Mouse (Mus musculus): ENCODE results near the gene Aqp6. TPM values are rescaled to one million over a fixed set of nuclear protein-coding genes. Genes with fewer than 3 reads are reported as not detected.

Aqp6 gene
- total RNA-seq, 1 experiment from 2014 or later = not detected

GRCm38 (mm10) chr15:99599245-99600070 is 1.7 kb upstream of the Aqp6 start:
- DNase-seq = no peak

GRCm38 (mm10) chr15:99601823-99602120 is 572 bp downstream of the Aqp6 start:
- DNase-seq = no peak

GRCm38 (mm10) chr15:99602206-99602820 is 1.1 kb downstream of the Aqp6 start:
- no peak for DNase-seq

GRCm38 (mm10) chr15:99603216-99603615 is 2.0 kb downstream of the Aqp6 start:
- DNase-seq = no peak

- no peak for DNase-seq
Measured at GRCm38 (mm10) chr15:99605595-99605994, 4.4 kb downstream of the Aqp6 start.

- DNase-seq = no peak
Measured at GRCm38 (mm10) chr15:99606515-99606914, 5.3 kb downstream of the Aqp6 start.

GRCm38 (mm10) chr15:99607388-99608113 is 6.4 kb downstream of the Aqp6 start:
- DNase-seq = no peak

- no peak for DNase-seq
Measured at GRCm38 (mm10) chr15:99608382-99609125, 7.4 kb downstream of the Aqp6 start.

- no peak for DNase-seq
Measured at GRCm38 (mm10) chr15:99611563-99611962, 10.4 kb downstream of the Aqp6 start.

GRCm38 (mm10) chr15:99614273-99614672 is 13.1 kb downstream of the Aqp6 start:
- no peak for DNase-seq

GRCm38 (mm10) chr15:99614753-99615152 is 13.6 kb downstream of the Aqp6 start:
- DNase-seq = no peak

- DNase-seq = no peak
Measured at GRCm38 (mm10) chr15:99615246-99615645, 14.0 kb downstream of the Aqp6 start.

- DNase-seq = no peak
Measured at GRCm38 (mm10) chr15:99618595-99618994, 17.4 kb downstream of the Aqp6 start.

- no peak for DNase-seq
Measured at GRCm38 (mm10) chr15:99619821-99620220, 18.6 kb downstream of the Aqp6 start.

- no peak for DNase-seq
Measured at GRCm38 (mm10) chr15:99622063-99622462, 20.9 kb downstream of the Aqp6 start.

- no peak for DNase-seq
Measured at GRCm38 (mm10) chr15:99631618-99632017, 30.4 kb downstream of the Aqp6 start.

GRCm38 (mm10) chr15:99634702-99635101 is 33.5 kb downstream of the Aqp6 start:
- no peak for DNase-seq

GRCm38 (mm10) chr15:99637405-99638123 is 36.4 kb downstream of the Aqp6 start:
- no peak for DNase-seq

- DNase-seq = no peak
Measured at GRCm38 (mm10) chr15:99638124-99638485, 36.9 kb downstream of the Aqp6 start.

GRCm38 (mm10) chr15:99642622-99643021 is 41.4 kb downstream of the Aqp6 start:
- DNase-seq = no peak

- DNase-seq = no peak
Measured at GRCm38 (mm10) chr15:99643832-99644231, 42.6 kb downstream of the Aqp6 start.

GRCm38 (mm10) chr15:99644776-99645175 is 43.6 kb downstream of the Aqp6 start:
- no peak for DNase-seq

All from adrenal gland, postnatal 25 days (tissue).